Mouse (Mus musculus): ENCODE results near the gene Wdr41. TPM values are rescaled to one million over a fixed set of nuclear protein-coding genes. Genes with fewer than 3 reads are reported as not detected.

The Wdr41 gene
- polyA plus RNA-seq, 1 experiment from 2014 or later = 24.3 TPM

- WGBS = 82% methylated on average over 9 of the region's 9 CpGs
- Histone ChIP-seq H3K27me3 (ENCODE audit: control insufficient read depth, insufficient read depth, low read length) (no peaks in the 10 kb centered on the region), H3K4me3 (ENCODE audit: low read depth, low read length) (no peak overlapping the region), H3K9ac (replicated peaks; ENCODE audit: low read depth, low read length) (no peak overlapping the region), H3K4me2 (replicated peaks; ENCODE audit: low read depth, low read length) (no peak overlapping the region), H3K4me1 (ENCODE audit: control insufficient read depth, insufficient read depth, low read length) (no peaks in the 10 kb centered on the region), H3K36me3 (ENCODE audit: control insufficient read depth, insufficient read depth, low read length) (no peaks in the 10 kb centered on the region), H3K27ac (ENCODE audit: low read length) (no peak overlapping the region), H3K9me3 (ENCODE audit: control insufficient read depth, low read depth, low read length) (no peaks in the 10 kb centered on the region)
- ATAC-seq (ENCODE audit: insufficient number of reproducible peaks, insufficient read depth, low FRiP score, low read depth) = no peak
Observed at GRCm38 (mm10) chr13:95040140-95040738, 64.1 kb downstream of the Wdr41 start.

GRCm38 (mm10) chr13:95044108-95044507 is 68.0 kb downstream of the Wdr41 start:
- ATAC-seq (ENCODE audit: insufficient number of reproducible peaks, insufficient read depth, low FRiP score, low read depth) = no peak
- Histone ChIP-seq H3K4me3 (ENCODE audit: low read depth, low read length) (no peak overlapping the region), H3K9me3 (ENCODE audit: control insufficient read depth, low read depth, low read length) (no peaks in the 10 kb centered on the region), H3K36me3 (ENCODE audit: control insufficient read depth, insufficient read depth, low read length) (no peaks in the 10 kb centered on the region), H3K9ac (replicated peaks; ENCODE audit: low read depth, low read length) (no peak overlapping the region), H3K27ac (ENCODE audit: low read length) (no peak overlapping the region), H3K27me3 (ENCODE audit: control insufficient read depth, insufficient read depth, low read length) (no peaks in the 10 kb centered on the region), H3K4me2 (replicated peaks; ENCODE audit: low read depth, low read length) (no peak overlapping the region), H3K4me1 (ENCODE audit: control insufficient read depth, insufficient read depth, low read length) (no peaks in the 10 kb centered on the region)
- 28% methylated on average over 1 of the region's 1 CpGs for WGBS

- Histone ChIP-seq H3K4me3 (ENCODE audit: low read depth, low read length) (no peak overlapping the region), H3K4me1 (ENCODE audit: control insufficient read depth, insufficient read depth, low read length) (no peaks in the 10 kb centered on the region), H3K36me3 (ENCODE audit: control insufficient read depth, insufficient read depth, low read length) (no peaks in the 10 kb centered on the region), H3K9ac (replicated peaks; ENCODE audit: low read depth, low read length) (no peak overlapping the region), H3K9me3 (ENCODE audit: control insufficient read depth, low read depth, low read length) (no peaks in the 10 kb centered on the region), H3K4me2 (replicated peaks; ENCODE audit: low read depth, low read length) (no peak overlapping the region), H3K27ac (ENCODE audit: low read length) (no peak overlapping the region), H3K27me3 (ENCODE audit: control insufficient read depth, insufficient read depth, low read length) (no peaks in the 10 kb centered on the region)
- no peak for ATAC-seq (ENCODE audit: insufficient number of reproducible peaks, insufficient read depth, low FRiP score, low read depth)
- WGBS = 77% methylated on average over 4 of the region's 4 CpGs
Observed at GRCm38 (mm10) chr13:95050398-95050797, 74.3 kb downstream of the Wdr41 start.

GRCm38 (mm10) chr13:95052421-95052820 is 76.3 kb downstream of the Wdr41 start:
- Histone ChIP-seq H3K4me2 (replicated peaks; ENCODE audit: low read depth, low read length) (no peak overlapping the region), H3K4me3 (ENCODE audit: low read depth, low read length) (no peak overlapping the region), H3K9me3 (ENCODE audit: control insufficient read depth, low read depth, low read length) (no peaks in the 10 kb centered on the region), H3K27ac (ENCODE audit: low read length) (no peak overlapping the region), H3K4me1 (ENCODE audit: control insufficient read depth, insufficient read depth, low read length) (no peaks in the 10 kb centered on the region), H3K9ac (replicated peaks; ENCODE audit: low read depth, low read length) (no peak overlapping the region), H3K27me3 (ENCODE audit: control insufficient read depth, insufficient read depth, low read length) (no peaks in the 10 kb centered on the region), H3K36me3 (ENCODE audit: control insufficient read depth, insufficient read depth, low read length) (no peaks in the 10 kb centered on the region)
- no peak for ATAC-seq (ENCODE audit: insufficient number of reproducible peaks, insufficient read depth, low FRiP score, low read depth)
- 84% methylated on average over 3 of the region's 3 CpGs for WGBS

- Histone ChIP-seq H3K27ac (ENCODE audit: low read length) (no peak overlapping the region), H3K4me2 (replicated peaks; ENCODE audit: low read depth, low read length) (no peak overlapping the region), H3K9me3 (ENCODE audit: control insufficient read depth, low read depth, low read length) (no peaks in the 10 kb centered on the region), H3K4me1 (ENCODE audit: control insufficient read depth, insufficient read depth, low read length) (no peaks in the 10 kb centered on the region), H3K36me3 (ENCODE audit: control insufficient read depth, insufficient read depth, low read length) (no peaks in the 10 kb centered on the region), H3K4me3 (ENCODE audit: low read depth, low read length) (no peak overlapping the region), H3K9ac (replicated peaks; ENCODE audit: low read depth, low read length) (no peak overlapping the region), H3K27me3 (ENCODE audit: control insufficient read depth, insufficient read depth, low read length) (no peaks in the 10 kb centered on the region)
- WGBS = 84% methylated on average over 1 of the region's 1 CpGs
- ATAC-seq (ENCODE audit: insufficient number of reproducible peaks, insufficient read depth, low FRiP score, low read depth) = no peak
Observed at GRCm38 (mm10) chr13:95055742-95056388, 79.7 kb downstream of the Wdr41 start.

- ATAC-seq (ENCODE audit: insufficient number of reproducible peaks, insufficient read depth, low FRiP score, low read depth) = no peak
- Histone ChIP-seq H3K9me3 (ENCODE audit: control insufficient read depth, low read depth, low read length) (no peaks in the 10 kb centered on the region), H3K36me3 (ENCODE audit: control insufficient read depth, insufficient read depth, low read length) (no peaks in the 10 kb centered on the region), H3K4me2 (replicated peaks; ENCODE audit: low read depth, low read length) (no peak overlapping the region), H3K4me1 (ENCODE audit: control insufficient read depth, insufficient read depth, low read length) (no peaks in the 10 kb centered on the region), H3K9ac (replicated peaks; ENCODE audit: low read depth, low read length) (no peak overlapping the region), H3K4me3 (ENCODE audit: low read depth, low read length) (no peak overlapping the region), H3K27ac (ENCODE audit: low read length) (no peak overlapping the region), H3K27me3 (ENCODE audit: control insufficient read depth, insufficient read depth, low read length) (no peaks in the 10 kb centered on the region)
- 83% methylated on average over 11 of the region's 11 CpGs for WGBS
Observed at GRCm38 (mm10) chr13:95056501-95057280, 80.5 kb downstream of the Wdr41 start.

- Histone ChIP-seq H3K4me2 (replicated peaks; ENCODE audit: low read depth, low read length) (no peak overlapping the region), H3K27me3 (ENCODE audit: control insufficient read depth, insufficient read depth, low read length) (no peaks in the 10 kb centered on the region), H3K4me1 (ENCODE audit: control insufficient read depth, insufficient read depth, low read length) (no peaks in the 10 kb centered on the region), H3K9ac (replicated peaks; ENCODE audit: low read depth, low read length) (no peak overlapping the region), H3K36me3 (ENCODE audit: control insufficient read depth, insufficient read depth, low read length) (no peaks in the 10 kb centered on the region), H3K4me3 (ENCODE audit: low read depth, low read length) (no peak overlapping the region), H3K27ac (ENCODE audit: low read length) (no peak overlapping the region), H3K9me3 (ENCODE audit: control insufficient read depth, low read depth, low read length) (no peaks in the 10 kb centered on the region)
- ATAC-seq (ENCODE audit: insufficient number of reproducible peaks, insufficient read depth, low FRiP score, low read depth) = no peak
- 82% methylated on average over 4 of the region's 4 CpGs for WGBS
Observed at GRCm38 (mm10) chr13:95058885-95059284, 82.7 kb downstream of the Wdr41 start.

- H3K36me3 ChIP-seq (ENCODE audit: control insufficient read depth, insufficient read depth, low read length) = no peaks in the 10 kb centered on the region
- H3K4me2 ChIP-seq (replicated peaks; ENCODE audit: low read depth, low read length) = no peak overlapping the region
- H3K27me3 ChIP-seq (ENCODE audit: control insufficient read depth, insufficient read depth, low read length) = no peaks in the 10 kb centered on the region
- H3K4me1 ChIP-seq (ENCODE audit: control insufficient read depth, insufficient read depth, low read length) = no peaks in the 10 kb centered on the region
- H3K9me3 ChIP-seq (ENCODE audit: control insufficient read depth, low read depth, low read length) = no peaks in the 10 kb centered on the region
- no peak overlapping the region for H3K4me3 ChIP-seq (ENCODE audit: low read depth, low read length)
- 64% methylated on average over 4 of the region's 4 CpGs for whole genome bisulfite sequencing
- no peak for ATAC-seq (ENCODE audit: insufficient number of reproducible peaks, insufficient read depth, low FRiP score, low read depth)
- no peak overlapping the region for H3K9ac ChIP-seq (replicated peaks; ENCODE audit: low read depth, low read length)
- no peak overlapping the region for H3K27ac ChIP-seq (ENCODE audit: low read length)
Observed at GRCm38 (mm10) chr13:95063390-95064017, 87.4 kb downstream of the Wdr41 start.
